Mouse (Mus musculus) embryonic facial prominence, embryonic 13.5 days (tissue): ENCODE measurements at regions not wholly inside any gene's neighbourhood (a gene's known extent, or its start where the extent isn't known, plus 50 kb on each side); places are given as distances from the start of the nearest gene placed in this dataset.

Experiments used
- ATAC-seq: fragments of 200-750 bp; cut with Nextera tagmentation; 2 replicates; pipeline ENCODE4 v1.8.0; 2017; ENCODE audit warnings: low read depth; ENCODE audit not compliant: insufficient number of reproducible peaks, insufficient read depth, low FRiP score, low TSS enrichment
- H3K27ac ChIP-seq: fragments of 300-500 bp; sonication (generic); 2 replicates; pipeline ENCODE4 v1.5.1; 2015; ENCODE audit warnings: moderate library complexity, mild to moderate bottlenecking, inconsistent platforms
- H3K27me3 ChIP-seq: fragments of 300-500 bp; sonication (generic); 2 replicates; pipeline ENCODE4 v1.6.1; 2015; ENCODE audit warnings: mild to moderate bottlenecking, inconsistent platforms
- H3K36me3 ChIP-seq: fragments of 300-500 bp; sonication (generic); 2 replicates; pipeline ENCODE4 v1.6.1; 2015; ENCODE audit warnings: mild to moderate bottlenecking, inconsistent platforms
- H3K4me1 ChIP-seq: fragments of 300-500 bp; sonication (generic); 2 replicates; pipeline ENCODE4 v1.6.1; 2015; ENCODE audit warnings: inconsistent platforms
- H3K4me2 ChIP-seq: fragments of 300-500 bp; sonication (generic); 2 replicates; pipeline ENCODE4 v1.6.1; 2015; ENCODE audit warnings: moderate library complexity, mild to moderate bottlenecking, inconsistent platforms
- H3K4me3 ChIP-seq: fragments of 300-500 bp; sonication (generic); 2 replicates; pipeline ENCODE4 v1.5.1; 2015; ENCODE audit warnings: mild to moderate bottlenecking, inconsistent platforms
- H3K9ac ChIP-seq: fragments of 300-500 bp; sonication (generic); 2 replicates; pipeline ENCODE4 v1.6.1; 2015; ENCODE audit warnings: mild to moderate bottlenecking, inconsistent platforms
- H3K9me3 ChIP-seq: fragments of 300-500 bp; sonication (generic); 2 replicates; pipeline ENCODE4 v1.6.1; 2016; ENCODE audit warnings: inconsistent platforms
- WGBS: fragments of 180-500 bp; shearing (Covaris S2); methylation state at CpG from one replicate; pipeline ENCODE4 v1.1.7; 2015; ENCODE audit warnings: mixed read lengths; 5-methylcytosine and 5-hydroxymethylcytosine counted together

DNA sequence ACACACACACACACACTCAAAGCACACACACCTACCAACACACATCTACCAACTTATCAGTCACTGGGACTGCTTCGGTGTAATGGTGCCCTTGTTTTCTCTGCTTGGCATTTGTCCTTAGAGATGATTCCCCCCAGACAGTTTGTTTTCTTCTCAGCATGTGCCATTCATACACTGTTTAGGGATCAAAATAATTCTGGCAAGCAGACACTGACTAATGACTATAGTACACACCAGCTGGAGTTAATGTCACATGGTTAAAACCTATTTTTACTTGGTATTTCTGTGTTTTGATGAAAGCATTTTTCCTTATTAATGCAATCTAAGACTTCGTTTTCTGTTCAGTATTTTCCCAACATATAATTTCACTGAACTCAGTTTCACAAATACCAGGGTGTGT, 454.1 kb downstream of the Plod2 start:
- H3K4me2 ChIP-seq, result no peak overlapping the region
- H3K9ac ChIP-seq, result no peak overlapping the region
- 66% methylated on average over 2 of the region's 2 CpGs for WGBS
- no peak overlapping the region for H3K27ac ChIP-seq
- ATAC-seq, result no peak
- H3K4me1 ChIP-seq, result no peaks in the 10 kb centered on the region
- H3K27me3 ChIP-seq, result no peaks in the 10 kb centered on the region
- H3K4me3 ChIP-seq, result no peak overlapping the region
- H3K36me3 ChIP-seq, result no peaks in the 10 kb centered on the region
- 0 out of 2 replicates have a peak, but pooled peaks cover 4% of the 10 kb centered on the region for H3K9me3 ChIP-seq

- Histone ChIP-seq H3K9me3 (no peaks in the 10 kb centered on the region), H3K36me3 (no peaks in the 10 kb centered on the region), H3K4me2 (no peak overlapping the region), H3K4me3 (no peak overlapping the region), H3K9ac (no peak overlapping the region), H3K27me3 (no peaks in the 10 kb centered on the region), H3K4me1 (no peaks in the 10 kb centered on the region), H3K27ac (no peak overlapping the region)
- WGBS, result 84% methylated on average over 3 of the region's 3 CpGs
- ATAC-seq, result no peak
Measured at GRCm38 (mm10) chr9:93005182-93005953, 463.3 kb downstream of the Plod2 start.

- no peak overlapping the region for H3K9ac ChIP-seq
- H3K4me1 ChIP-seq, result no peaks in the 10 kb centered on the region
- no peak overlapping the region for H3K27ac ChIP-seq
- WGBS, result 31% methylated on average over 4 of the region's 4 CpGs
- no peak overlapping the region for H3K4me3 ChIP-seq
- H3K36me3 ChIP-seq, result no peaks in the 10 kb centered on the region
- no peak overlapping the region for H3K4me2 ChIP-seq
- no peaks in the 10 kb centered on the region for H3K27me3 ChIP-seq
- ATAC-seq, result no peak
- H3K9me3 ChIP-seq, result no peaks in the 10 kb centered on the region
Measured at GRCm38 (mm10) chr9:93008511-93009302, 466.7 kb downstream of the Plod2 start.

GRCm38 (mm10) chr9:93044298-93044912, 502.4 kb downstream of the Plod2 start:
- ATAC-seq, result no peak
- H3K27ac ChIP-seq, result no peak overlapping the region
- no peaks in the 10 kb centered on the region for H3K27me3 ChIP-seq
- H3K9me3 ChIP-seq, result no peaks in the 10 kb centered on the region
- 64% methylated on average over 10 of the region's 10 CpGs for WGBS
- no peaks in the 10 kb centered on the region for H3K36me3 ChIP-seq
- no peak overlapping the region for H3K4me2 ChIP-seq
- H3K4me3 ChIP-seq, result no peak overlapping the region
- H3K4me1 ChIP-seq, result no peaks in the 10 kb centered on the region
- H3K9ac ChIP-seq, result no peak overlapping the region

GRCm38 (mm10) chr9:93072140-93072539, 530.1 kb downstream of the Plod2 start:
- Histone ChIP-seq H3K9me3 (no peaks in the 10 kb centered on the region), H3K36me3 (no peaks in the 10 kb centered on the region), H3K27me3 (no peaks in the 10 kb centered on the region), H3K4me1 (no peaks in the 10 kb centered on the region), H3K9ac (no peak overlapping the region), H3K4me3 (no peak overlapping the region), H3K27ac (no peak overlapping the region), H3K4me2 (no peak overlapping the region)
- no peak for ATAC-seq
- WGBS, result 64% methylated on average over 3 of the region's 3 CpGs

DNA sequence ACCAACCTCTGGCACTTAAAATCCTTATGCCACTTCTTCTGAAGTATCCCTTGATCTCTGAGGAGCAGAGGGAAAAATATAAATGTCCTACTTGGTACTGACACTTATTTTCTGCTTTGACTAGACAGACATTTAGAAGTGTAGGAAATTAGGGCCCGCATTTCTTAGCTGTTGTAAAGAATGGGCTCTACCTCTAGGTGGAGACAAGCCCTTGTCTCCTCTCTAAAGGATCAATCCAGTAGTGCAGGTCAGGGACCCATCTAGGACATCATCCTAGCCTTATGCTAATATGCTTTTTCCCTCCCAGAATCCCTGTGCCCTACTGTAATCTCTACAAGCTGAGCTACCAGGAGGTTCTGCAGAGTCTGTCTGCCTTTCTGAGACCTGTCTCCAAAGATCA, 541.1 kb downstream of the Plod2 start:
- no peaks in the 10 kb centered on the region for H3K36me3 ChIP-seq
- H3K9me3 ChIP-seq, result no peaks in the 10 kb centered on the region
- H3K4me1 ChIP-seq, result no peaks in the 10 kb centered on the region
- no peak overlapping the region for H3K4me3 ChIP-seq
- H3K4me2 ChIP-seq, result no peak overlapping the region
- H3K9ac ChIP-seq, result no peak overlapping the region
- no peak overlapping the region for H3K27ac ChIP-seq
- WGBS, result 79% methylated on average over 1 of the region's 1 CpGs
- no peaks in the 10 kb centered on the region for H3K27me3 ChIP-seq
- no peak for ATAC-seq

- Histone ChIP-seq H3K27ac (no peak overlapping the region), H3K9ac (no peak overlapping the region), H3K9me3 (no peaks in the 10 kb centered on the region), H3K36me3 (no peaks in the 10 kb centered on the region), H3K4me1 (no peaks in the 10 kb centered on the region), H3K4me2 (no peak overlapping the region), H3K4me3 (no peak overlapping the region), H3K27me3 (no peaks in the 10 kb centered on the region)
- 72% methylated on average over 1 of the region's 1 CpGs for WGBS
- no peak for ATAC-seq
Measured at GRCm38 (mm10) chr9:93098008-93098581, 556.1 kb downstream of the Plod2 start.

GRCm38 (mm10) chr9:93130561-93130960, 588.5 kb downstream of the Plod2 start:
- Histone ChIP-seq H3K4me3 (no peak overlapping the region), H3K36me3 (no peaks in the 10 kb centered on the region), H3K4me1 (no peaks in the 10 kb centered on the region), H3K27me3 (no peaks in the 10 kb centered on the region), H3K9ac (no peak overlapping the region), H3K27ac (no peak overlapping the region), H3K9me3 (no peaks in the 10 kb centered on the region), H3K4me2 (no peak overlapping the region)
- no peak for ATAC-seq
- WGBS, result 61% methylated on average over 1 of the region's 1 CpGs

DNA sequence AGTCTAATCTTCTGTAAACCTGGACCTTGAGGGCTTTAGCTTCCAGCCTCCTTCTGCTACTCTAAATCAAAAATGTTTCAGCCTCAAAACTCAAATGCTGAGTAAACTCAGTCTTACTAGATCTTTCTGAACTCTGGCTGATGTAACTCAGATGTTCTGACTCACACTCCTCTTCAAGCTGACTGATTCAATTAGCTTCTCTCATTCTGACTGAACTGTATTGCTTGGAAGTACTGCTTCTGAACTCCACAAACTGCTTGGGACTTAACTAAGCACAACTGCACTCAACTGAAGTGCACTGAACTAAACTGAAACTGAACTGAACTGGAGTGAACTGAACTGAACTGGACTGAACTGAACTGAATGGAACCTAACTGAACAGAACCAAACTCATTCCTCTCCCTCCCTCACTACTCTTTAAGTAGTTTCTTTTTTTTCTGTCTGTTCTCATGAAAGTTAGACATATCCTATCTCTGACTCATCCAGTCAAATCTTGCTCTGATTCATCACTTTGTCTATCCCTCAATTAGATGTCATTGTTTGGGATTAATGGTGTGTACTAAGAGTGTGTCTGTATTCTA, 589.7 kb downstream of the Plod2 start:
- Histone ChIP-seq H3K27me3 (no peaks in the 10 kb centered on the region), H3K36me3 (no peaks in the 10 kb centered on the region), H3K9me3 (no peaks in the 10 kb centered on the region), H3K4me2 (no peak overlapping the region), H3K27ac (no peak overlapping the region), H3K9ac (no peak overlapping the region), H3K4me1 (no peaks in the 10 kb centered on the region), H3K4me3 (no peak overlapping the region)
- no peak for ATAC-seq

DNA sequence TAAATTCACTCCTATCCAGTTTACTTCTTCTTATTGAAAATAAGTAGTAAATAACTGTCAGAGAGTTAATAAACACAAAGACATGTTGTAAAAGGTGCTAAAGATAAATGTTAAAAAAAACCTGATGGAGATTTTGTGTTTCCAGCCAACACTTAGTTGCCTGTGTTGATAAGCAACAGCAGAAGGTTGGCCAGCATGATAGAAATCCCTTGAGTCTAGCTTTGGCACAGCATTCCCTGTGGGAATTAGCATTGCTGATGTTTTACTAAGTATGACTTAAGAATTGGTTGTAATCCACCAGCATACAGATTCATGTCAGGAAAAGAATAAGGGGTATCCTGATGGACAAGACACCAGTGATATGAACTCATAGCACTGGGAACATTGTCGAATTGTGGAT, 594.3 kb downstream of the Plod2 start:
- Histone ChIP-seq H3K27me3 (no peaks in the 10 kb centered on the region), H3K4me2 (no peak overlapping the region), H3K27ac (no peak overlapping the region), H3K36me3 (no peaks in the 10 kb centered on the region), H3K4me3 (no peak overlapping the region), H3K9ac (no peak overlapping the region), H3K9me3 (no peaks in the 10 kb centered on the region), H3K4me1 (no peaks in the 10 kb centered on the region)
- ATAC-seq, result no peak
- WGBS, result 82% methylated on average over 1 of the region's 1 CpGs

- no peak overlapping the region for H3K9ac ChIP-seq
- ATAC-seq, result no peak
- H3K9me3 ChIP-seq, result no peaks in the 10 kb centered on the region
- no peak overlapping the region for H3K4me2 ChIP-seq
- H3K27ac ChIP-seq, result no peak overlapping the region
- H3K27me3 ChIP-seq, result no peaks in the 10 kb centered on the region
- H3K4me1 ChIP-seq, result no peaks in the 10 kb centered on the region
- H3K36me3 ChIP-seq, result no peaks in the 10 kb centered on the region
- H3K4me3 ChIP-seq, result no peak overlapping the region
Measured at GRCm38 (mm10) chr9:93170071-93170470, 628.0 kb downstream of the Plod2 start.
